Mouse (Mus musculus): ENCODE measurements around the gene Tsn. TPM values are rescaled to one million over a fixed set of nuclear protein-coding genes. Genes with fewer than 3 reads are reported as not detected.
A peak's percentile ranks its signal among the peaks of the same experiment; 100 is the strongest.

Tsn gene
- polyA plus RNA-seq, 1 experiment, result 164 TPM

DNA sequence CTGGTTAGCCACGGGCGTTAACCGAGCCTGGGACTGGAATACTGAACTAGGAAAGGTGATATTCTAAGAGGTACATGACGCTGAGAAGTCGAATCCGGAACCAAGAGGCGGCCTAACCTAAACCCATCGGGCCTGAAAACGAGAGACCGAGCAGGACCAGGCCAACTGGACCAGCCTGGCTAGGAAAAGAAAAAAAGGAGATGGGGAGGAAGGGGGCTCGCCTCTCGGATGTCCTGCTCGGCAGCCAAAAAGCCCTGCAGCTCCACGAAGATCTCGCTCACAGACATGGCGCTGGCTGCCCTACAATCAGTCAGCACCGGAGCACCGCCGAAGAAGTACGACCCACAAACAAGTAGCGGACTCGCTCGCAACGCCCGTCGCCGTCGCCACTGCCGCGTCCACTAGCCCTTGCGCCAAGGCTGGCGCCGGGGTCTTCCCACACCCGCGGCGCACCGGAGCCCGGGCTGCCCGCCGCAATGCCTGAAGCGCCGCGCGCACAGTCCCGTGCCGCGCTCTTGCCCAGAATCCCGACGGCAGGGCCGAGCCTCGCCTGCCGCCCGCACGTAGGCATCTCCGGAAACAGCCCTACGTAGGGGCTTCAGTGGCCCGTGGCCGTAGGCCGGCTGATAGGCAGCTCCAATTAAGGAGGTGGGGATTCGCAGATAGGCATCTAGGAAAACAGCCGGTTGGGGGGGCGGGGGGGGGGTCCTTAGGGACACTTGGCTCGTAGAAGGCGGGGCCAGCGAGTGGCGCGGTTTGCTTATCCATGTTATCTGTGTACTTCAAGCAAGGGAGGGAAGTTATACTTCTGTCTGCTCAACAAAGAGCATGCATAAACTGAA, 538 bp downstream of the Tsn start:
- peak; percentile 98 for DNase-seq (ENCODE audit: low read depth)
- TF ChIP-seq POLR2A (IDR thresholded peaks at IDR 0.05; ENCODE audit: borderline replicate concordance, extremely low read depth, insufficient read depth, insufficient read length, poor library complexity, severe bottlenecking), result peak; percentile 74
- TF ChIP-seq CTCF (IDR thresholded peaks at IDR 0.05; ENCODE audit: borderline replicate concordance, extremely low read depth, insufficient read depth, insufficient read length), result no peak

DNA sequence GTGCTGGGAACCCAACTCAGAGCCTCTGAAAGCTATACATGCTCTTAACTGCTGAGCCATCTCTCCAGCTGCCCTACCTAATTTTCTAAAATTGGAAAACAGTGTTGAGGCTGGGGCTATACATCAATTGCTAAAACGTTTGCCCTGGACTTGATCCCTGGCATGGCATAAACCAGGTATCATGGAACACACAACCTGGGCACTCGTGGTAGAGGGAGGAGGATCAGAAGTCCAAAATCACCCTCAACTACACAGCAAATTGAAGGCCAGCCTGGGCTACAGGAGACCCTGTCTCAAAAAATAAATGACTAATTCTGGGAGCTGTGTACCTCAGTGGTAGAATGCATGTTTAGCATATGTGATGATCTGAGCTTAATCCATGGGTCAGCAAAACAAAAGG, 13.8 kb downstream of the Tsn start:
- no peak for DNase-seq (ENCODE audit: low read depth)
- no peak for TF ChIP-seq CTCF (IDR thresholded peaks at IDR 0.05; ENCODE audit: borderline replicate concordance, extremely low read depth, insufficient read depth, insufficient read length)

DNA sequence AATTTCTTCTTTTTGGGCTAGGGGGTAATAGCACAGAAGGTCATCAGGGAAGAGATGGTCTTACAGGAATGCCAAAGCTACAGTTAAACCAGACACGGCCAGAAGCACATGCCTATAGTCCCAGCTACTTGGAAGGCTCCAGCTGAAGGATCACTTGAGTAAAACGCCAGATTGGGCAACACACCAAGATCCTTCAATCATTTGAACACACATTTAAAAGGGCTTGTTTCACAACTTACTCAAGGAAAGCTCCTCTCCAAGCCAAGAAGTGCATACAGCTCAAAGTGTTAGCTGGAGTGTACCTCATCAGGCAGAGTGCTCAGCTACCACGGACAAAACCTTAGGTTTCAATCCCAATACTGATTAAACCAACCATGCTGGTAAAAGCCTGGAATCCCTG, 14.9 kb downstream of the Tsn start:
- no peak for DNase-seq (ENCODE audit: low read depth)
- TF ChIP-seq CTCF (IDR thresholded peaks at IDR 0.05; ENCODE audit: borderline replicate concordance, extremely low read depth, insufficient read depth, insufficient read length) (no peak), POLR2A (IDR thresholded peaks at IDR 0.05; ENCODE audit: borderline replicate concordance, extremely low read depth, insufficient read depth, insufficient read length, poor library complexity, severe bottlenecking) (no peak)

DNA sequence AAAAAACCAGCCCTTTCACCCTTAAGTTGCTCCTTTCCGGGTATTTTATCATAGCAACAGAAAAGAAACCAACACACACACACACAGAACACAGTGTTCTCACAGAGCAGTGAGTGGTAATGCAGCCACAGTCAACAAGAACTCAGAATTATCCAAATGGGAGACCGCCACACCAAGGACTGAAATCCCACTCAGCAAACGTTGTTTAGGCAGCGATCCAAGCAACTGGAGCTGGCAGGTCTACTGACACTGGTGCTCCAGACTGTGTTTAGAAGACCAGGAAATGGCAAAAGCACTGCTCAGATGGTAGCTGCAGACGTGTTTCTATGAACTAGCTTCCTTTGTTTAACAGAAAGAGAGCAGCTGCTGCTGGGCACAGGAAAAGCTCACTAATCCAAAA, 16.7 kb downstream of the Tsn start:
- no peak for TF ChIP-seq CTCF (IDR thresholded peaks at IDR 0.05; ENCODE audit: borderline replicate concordance, extremely low read depth, insufficient read depth, insufficient read length)
- no peak for TF ChIP-seq POLR2A (IDR thresholded peaks at IDR 0.05; ENCODE audit: borderline replicate concordance, extremely low read depth, insufficient read depth, insufficient read length, poor library complexity, severe bottlenecking)
- peak; percentile 53 for DNase-seq (ENCODE audit: low read depth)

DNA sequence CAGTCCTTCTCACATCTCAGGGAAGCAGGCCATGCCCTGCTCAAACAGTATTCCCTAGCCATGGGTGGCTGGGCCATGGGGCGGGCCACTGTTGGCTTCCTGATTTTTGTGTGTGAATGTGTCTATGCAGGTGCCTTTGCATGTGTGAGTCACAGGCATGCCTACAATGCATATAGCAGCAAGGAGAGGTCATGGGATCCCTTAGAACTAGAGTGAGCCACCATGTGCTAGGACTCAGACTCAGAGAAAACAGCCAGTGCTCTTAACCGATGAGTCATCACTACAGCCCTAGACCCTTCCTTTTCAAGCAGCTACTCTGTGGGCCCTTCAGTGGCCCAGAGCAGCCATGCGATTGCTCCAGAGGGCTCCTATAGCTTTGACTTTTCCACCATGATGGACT, 17.3 kb downstream of the Tsn start:
- DNase-seq (ENCODE audit: low read depth), result no peak
- TF ChIP-seq CTCF (IDR thresholded peaks at IDR 0.05; ENCODE audit: borderline replicate concordance, extremely low read depth, insufficient read depth, insufficient read length), result no peak
- TF ChIP-seq POLR2A (IDR thresholded peaks at IDR 0.05; ENCODE audit: borderline replicate concordance, extremely low read depth, insufficient read depth, insufficient read length, poor library complexity, severe bottlenecking), result no peak

DNA sequence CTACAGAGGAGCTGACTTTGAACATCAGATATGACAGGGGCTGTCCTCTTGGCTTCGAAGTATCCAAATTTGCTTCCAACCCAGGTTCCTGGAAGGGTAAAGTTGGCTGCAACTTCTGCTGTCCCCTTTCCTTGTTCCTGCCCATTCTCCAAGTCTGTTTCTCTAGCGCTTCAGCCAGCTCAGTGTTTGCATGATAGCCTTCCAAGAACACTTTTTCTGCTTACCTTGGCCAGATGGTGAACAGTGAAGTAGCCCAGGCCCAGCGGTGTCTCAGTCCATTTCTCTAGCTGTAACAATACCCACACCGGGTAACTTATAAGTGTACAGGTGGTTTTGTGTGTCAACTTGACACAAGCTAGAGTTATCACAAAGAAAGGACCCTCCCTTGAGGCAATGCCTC, 19.2 kb downstream of the Tsn start:
- no peak for TF ChIP-seq POLR2A (IDR thresholded peaks at IDR 0.05; ENCODE audit: borderline replicate concordance, extremely low read depth, insufficient read depth, insufficient read length, poor library complexity, severe bottlenecking)
- TF ChIP-seq CTCF (IDR thresholded peaks at IDR 0.05; ENCODE audit: borderline replicate concordance, extremely low read depth, insufficient read depth, insufficient read length), result no peak
- DNase-seq (ENCODE audit: low read depth), result no peak

DNA sequence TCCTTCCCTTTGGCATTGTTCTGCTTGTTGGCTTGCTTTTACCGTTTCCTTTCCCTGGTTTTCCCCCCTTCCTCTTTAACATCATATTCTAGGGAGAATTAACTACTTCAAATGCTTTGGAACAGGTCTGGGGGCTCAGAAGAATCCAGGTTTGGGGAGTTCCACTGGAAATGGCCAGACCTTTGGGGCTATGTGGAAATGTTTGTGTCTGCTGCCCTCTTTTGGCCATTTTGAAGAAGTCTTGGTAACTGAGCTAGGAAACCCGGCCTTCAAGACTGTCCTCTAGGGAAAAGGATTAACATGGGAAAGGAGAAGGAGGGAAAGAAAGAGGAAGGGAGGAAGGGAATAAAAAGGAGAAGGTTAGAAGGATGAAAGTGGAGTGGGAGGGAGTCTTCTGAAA, 36.4 kb downstream of the Tsn start:
- peak; percentile 76 for DNase-seq (ENCODE audit: low read depth)
- TF ChIP-seq POLR2A (IDR thresholded peaks at IDR 0.05; ENCODE audit: borderline replicate concordance, extremely low read depth, insufficient read depth, insufficient read length, poor library complexity, severe bottlenecking) (no peak), CTCF (IDR thresholded peaks at IDR 0.05; ENCODE audit: borderline replicate concordance, extremely low read depth, insufficient read depth, insufficient read length) (peak; percentile 61; the same call in 1 of the 2 replicates)

DNA sequence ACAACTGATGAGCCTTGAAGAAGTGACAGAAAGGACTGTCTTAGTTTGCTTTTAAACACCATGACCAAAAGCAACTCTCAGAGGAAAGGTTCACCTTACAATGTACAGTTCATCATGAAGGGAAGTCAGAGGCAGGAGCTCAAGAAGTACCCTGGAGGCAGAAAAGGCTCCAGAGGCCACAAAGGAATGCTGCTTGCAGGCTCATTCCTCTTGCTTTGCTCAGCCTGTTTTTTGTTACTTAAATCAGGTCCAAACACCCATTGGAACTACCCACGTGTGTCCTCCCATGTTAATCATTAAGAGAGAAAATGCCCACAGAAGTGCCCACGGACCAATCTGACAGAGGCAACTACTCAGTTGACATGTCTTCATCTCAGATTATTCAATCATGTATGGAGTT, 59.6 kb downstream of the Tsn start:
- DNase-seq (ENCODE audit: low read depth), result no peak
- TF ChIP-seq CTCF (IDR thresholded peaks at IDR 0.05; ENCODE audit: borderline replicate concordance, extremely low read depth, insufficient read depth, insufficient read length) (no peak), POLR2A (IDR thresholded peaks at IDR 0.05; ENCODE audit: borderline replicate concordance, extremely low read depth, insufficient read depth, insufficient read length, poor library complexity, severe bottlenecking) (no peak)

Other genes with a start within 250 kb of the Tsn start
- not detected in 2 replicates for gene Gm29106, start 135.2 kb downstream of the Tsn start, polyA plus RNA-seq (2012; rRNA removed)
- gene Nifk, start 10.1 kb upstream of the Tsn start, polyA plus RNA-seq (2012; rRNA removed), result 35.4 and 36.7 TPM in 2 replicates
- 90.2 and 146 TPM in 2 replicates for gene Clasp1, start 77.3 kb upstream of the Tsn start, polyA plus RNA-seq (2012; rRNA removed)

Measured in brain, embryonic 14.5 days (tissue).